22 mouse cellular contexts compared by ENCODE assay signal in genomic region chr8:119707146-119707545, GRCm38 (mm10). TPM values are rescaled to one million over a fixed set of nuclear protein-coding genes. Genes with fewer than 3 reads are reported as not detected.
DNase-seq lines count a peak whose midpoint lies in the region; ATAC-seq lines count a peak whose summit lies in the region.
"Had no signal": no experiment of that assay in that cellular context is flagged by ENCODE, and none has a peak within 500 bp of the region (broad histone marks: within the 10 kb centered on the region; RNA-seq: fewer than 3 reads in every experiment).

No protein-coding gene starts in this region.

- ATAC-seq in granulocyte monocyte progenitor cell, adult 5-6 weeks (replicated peaks; ENCODE audit: poor library complexity, severe bottlenecking), result peak; percentile 33
- ATAC-seq in neutrophil, adult 5-6 weeks (ENCODE audit: extremely low read depth, insufficient number of reproducible peaks, low FRiP score, poor library complexity, severe bottlenecking), result peak; percentile 57
- ATAC-seq: forebrain, embryonic 14.5 days; forebrain, postnatal 0 days had no signal

- intact Hi-C loops in heart, postnatal 10 days (cut with DNase I), result no loop called here

- DNase-seq in heart, adult 11 months, result peak; percentile 57
- DNase-seq in heart, postnatal 10 days, result no peak
- no peak for DNase-seq in thymus, postnatal 0 days (ENCODE audit: low spot score)
- no peak for DNase-seq in neural tube, embryonic 10.5 days (ENCODE audit: extremely low spot score, low spot score)
- DNase-seq: adrenal gland, postnatal 10 days; adrenal gland, postnatal 36 days; cerebellum, adult 11 months; cerebellum, adult 2 months; cerebellum, adult 9-11 months; cerebellum, postnatal 25 days; forebrain, postnatal 0 days; gastrocnemius, adult 2 months; gastrocnemius, postnatal 14 days; heart, adult 2 months had no signal

RNA-seq across cellular contexts. Expression of gene Atp2c2, which starts 7.3 kb away (rescaled TPM):
- total RNA-seq in heart, postnatal 10 days (2021), result not detected
- not detected in 2 replicates for total RNA-seq in granulocyte monocyte progenitor cell, adult 5-6 weeks (2014; fragmentation: Nextera tagmentation)
- not detected in 2 replicates for total RNA-seq in granulocyte monocyte progenitor cell, adult 5-6 weeks (2017)
- not detected in 2 replicates for total RNA-seq in neutrophil, adult 5-6 weeks (2017)
- polyA plus RNA-seq in thymus, postnatal 0 days (2015; fragmentation: Nextera tagmentation; extraction: Ambion mirVana), result 0.27 and 0.29 TPM in 2 replicates
- total RNA-seq: common myeloid progenitor, adult 5-6 weeks; forebrain, postnatal 0 days; G1E; gastrocnemius, postnatal 4 days; heart, postnatal 25 days; hematopoietic stem cell, adult 5-6 weeks had no signal
- polyA plus RNA-seq: G1E had no signal

RNA-seq across cellular contexts. Expression of gene Wfdc1, which starts 41.0 kb away (rescaled TPM):
- total RNA-seq in heart, postnatal 10 days (2021), result 10 to 100 TPM; 45.0 to 47.4 TPM
- total RNA-seq in granulocyte monocyte progenitor cell, adult 5-6 weeks (2014; fragmentation: Nextera tagmentation), result not detected in 2 replicates
- total RNA-seq in granulocyte monocyte progenitor cell, adult 5-6 weeks (2017), result not detected in 2 replicates
- total RNA-seq in neutrophil, adult 5-6 weeks (2017), result not detected in 2 replicates
- 0.91 and 0.99 TPM in 2 replicates for polyA plus RNA-seq in thymus, postnatal 0 days (2015; fragmentation: Nextera tagmentation; extraction: Ambion mirVana)
- total RNA-seq: common myeloid progenitor, adult 5-6 weeks; G1E; hematopoietic stem cell, adult 5-6 weeks had no signal
- polyA plus RNA-seq: G1E had no signal

Comparison
In these comparisons a context has a peak if more than half of its experiments do, and no peak if none do; other contexts are left out.
1. RNA of gene Wfdc1, which starts 41.0 kb away (total RNA-seq): 45.0 to 47.4 TPM in heart, postnatal 10 days; not detected in granulocyte monocyte progenitor cell, adult 5-6 weeks and not detected in neutrophil, adult 5-6 weeks; every median in the first group is over 10 times any median in the second.